Mouse (Mus musculus) embryonic facial prominence, embryonic 14.5 days (tissue): Measurements from ENCODE around the gene Olfr320. TPM values are rescaled to one million over a fixed set of nuclear protein-coding genes. Genes with fewer than 3 reads are reported as not detected.
"Not testable (repeated sequence)": the region's sequence is repeated elsewhere in the genome, so short reads cannot be mapped to it uniquely, and the experiment has no call there.

Experiments
- ATAC-seq: fragments of 200-750 bp; cut with Nextera tagmentation; 2 replicates; pipeline ENCODE4 v1.8.0; 2017; ENCODE audit warnings: low read depth, moderate number of reproducible peaks, moderate TSS enrichment
- DNase-seq: peaks from one replicate; pipeline ENCODE4 v3.0.0-alpha.2; 2015; ENCODE audit warnings: low spot score
- H3K27ac ChIP-seq: fragments of 300-500 bp; sonication (generic); replicated peaks from 2 replicates; pipeline ENCODE4 v1.5.1; 2014; ENCODE audit warnings: low read depth, mild to moderate bottlenecking, low read length, moderate library complexity
- H3K27me3 ChIP-seq: fragments of 300-500 bp; sonication (generic); replicated peaks from 2 replicates; pipeline ENCODE4 v1.6.1; 2014; ENCODE audit warnings: low read length; ENCODE audit not compliant: control insufficient read depth, insufficient read depth
- H3K36me3 ChIP-seq: fragments of 300-500 bp; sonication (generic); 2 replicates; pipeline ENCODE4 v1.6.1; 2014; ENCODE audit warnings: low read length, mixed read lengths; ENCODE audit not compliant: control insufficient read depth, insufficient read depth
- H3K4me1 ChIP-seq: fragments of 300-500 bp; sonication (generic); 2 replicates; pipeline ENCODE4 v1.6.1; 2014; ENCODE audit warnings: antibody characterized with exemption, low read length; ENCODE audit not compliant: control insufficient read depth, insufficient read depth
- H3K4me2 ChIP-seq: fragments of 300-500 bp; sonication (generic); 2 replicates; pipeline ENCODE4 v1.6.1; 2014; ENCODE audit warnings: low read depth, mild to moderate bottlenecking, low read length, moderate library complexity, mixed read lengths
- H3K4me3 ChIP-seq: fragments of 300-500 bp; sonication (generic); 2 replicates; pipeline ENCODE4 v1.5.1; 2014; ENCODE audit warnings: low read depth, mild to moderate bottlenecking, low read length
- H3K9ac ChIP-seq: fragments of 300-500 bp; sonication (generic); 2 replicates; pipeline ENCODE4 v1.6.1; 2014; ENCODE audit warnings: low read depth, mild to moderate bottlenecking, low read length, moderate library complexity, mixed read lengths
- H3K9me3 ChIP-seq: fragments of 300-500 bp; sonication (generic); 2 replicates; pipeline ENCODE4 v1.6.1; 2016; ENCODE audit warnings: low read length; ENCODE audit not compliant: control insufficient read depth
- WGBS: fragments of 180-500 bp; shearing (Covaris S2); extraction: QIAGEN DNeasy Blood & Tissue Kit; methylation state at CpG from one replicate; pipeline ENCODE4 v1.1.7; 2014; 5-methylcytosine and 5-hydroxymethylcytosine counted together
- polyA plus RNA-seq: library from polyadenylated mRNA; unstranded; fragments of >200 nt; fragmentation: Nextera tagmentation; extraction: Ambion mirVana; gene quantifications from 2 replicates; pipeline ENCODE4 v1.2.1, GENCODE M21; 2014

Gene Olfr320
- polyA plus RNA-seq, 1 experiment from 2014 or later: not detected

GRCm38 (mm10) chr11:58655151-58655550 is 25.7 kb upstream of the Olfr320 start:
- DNase-seq: no peak
- 77% methylated on average over 3 of the region's 3 CpGs for WGBS
- Histone ChIP-seq H3K27me3 (no peaks in the 10 kb centered on the region), H3K27ac (no peak overlapping the region), H3K9me3 (no peaks in the 10 kb centered on the region), H3K4me1 (no peaks in the 10 kb centered on the region), H3K9ac (no peak overlapping the region), H3K4me3 (no peak overlapping the region), H3K4me2 (no peak overlapping the region), H3K36me3 (no peaks in the 10 kb centered on the region)
- no peak for ATAC-seq

GRCm38 (mm10) chr11:58658596-58658995 is 22.3 kb upstream of the Olfr320 start, which contains the start of gene Olfr322:
Gene Olfr322 (plus strand): TSS chr11:58658782.
- H3K9ac ChIP-seq: no peak within 1 kb of the TSS

DNA sequence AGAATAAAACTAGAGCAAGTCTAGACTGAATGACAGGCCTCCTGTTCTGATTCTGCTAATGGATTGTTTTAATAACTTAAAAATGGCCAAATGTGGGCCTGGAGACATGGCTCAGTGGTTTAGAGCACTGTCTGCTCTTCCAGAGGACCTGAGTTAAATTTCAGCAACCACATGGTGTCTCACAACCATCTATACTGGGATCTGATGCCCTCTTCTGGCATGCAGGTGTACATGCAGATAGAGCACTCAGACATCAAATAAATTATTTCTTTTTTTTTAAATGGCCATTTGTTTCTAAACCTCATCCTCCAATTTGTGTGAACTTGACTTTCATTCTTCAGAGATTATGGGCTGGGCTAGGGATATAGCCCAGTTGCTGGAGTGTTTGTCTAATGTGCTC is 11.6 kb upstream of the Olfr320 start:
- Histone ChIP-seq H3K4me2 (no peak overlapping the region), H3K4me1 (no peaks in the 10 kb centered on the region), H3K9ac (no peak overlapping the region), H3K36me3 (no peaks in the 10 kb centered on the region), H3K27me3 (no peaks in the 10 kb centered on the region), H3K27ac (no peak overlapping the region), H3K4me3 (no peak overlapping the region), H3K9me3 (no peaks in the 10 kb centered on the region)
- DNase-seq: no peak
- no peak for ATAC-seq

More at GRCm38 (mm10) chr11:58658596-58658995, 22.3 kb upstream of the Olfr320 start, which contains the start of gene Olfr322:
- Histone ChIP-seq H3K27me3 (no peaks in the 10 kb centered on the region), H3K4me3 (no peak within 1 kb of the TSS), H3K9me3 (no peaks in the 10 kb centered on the region), H3K36me3 (no peaks in the 10 kb centered on the region), H3K4me1 (no peaks in the 10 kb centered on the region), H3K27ac (no peak within 1 kb of the TSS), H3K4me2 (no peak within 1 kb of the TSS)
- DNase-seq (no peak), ATAC-seq (no peak)
- WGBS: 87% methylated on average over 4 of the region's 4 CpGs

- DNase-seq: no peak
- H3K4me1 ChIP-seq: no peaks in the 10 kb centered on the region
- no peak overlapping the region for H3K4me3 ChIP-seq
- H3K9me3 ChIP-seq: no peaks in the 10 kb centered on the region
- no peak overlapping the region for H3K27ac ChIP-seq
- no peaks in the 10 kb centered on the region for H3K36me3 ChIP-seq
- ATAC-seq: no peak
- H3K9ac ChIP-seq: no peak overlapping the region
- WGBS: 50% methylated on average over 4 of the region's 4 CpGs
- no peak overlapping the region for H3K4me2 ChIP-seq
- H3K27me3 ChIP-seq: no peaks in the 10 kb centered on the region
Observed at GRCm38 (mm10) chr11:58671825-58672224, 9.1 kb upstream of the Olfr320 start.

- no peak within 1 kb of the TSS for H3K4me2 ChIP-seq
- WGBS: 86% methylated on average over 3 of the region's 3 CpGs
- no peaks in the 10 kb centered on the region for H3K4me1 ChIP-seq
- no peak within 1 kb of the TSS for H3K4me3 ChIP-seq
- H3K27ac ChIP-seq: no peak within 1 kb of the TSS
- no peaks in the 10 kb centered on the region for H3K36me3 ChIP-seq
- ATAC-seq: no peak
- H3K9me3 ChIP-seq: peaks cover 15% of the 10 kb centered on the region; the same call in 1 of the 2 replicates
- no peak for DNase-seq
- no peak within 1 kb of the TSS for H3K9ac ChIP-seq
- H3K27me3 ChIP-seq: no peaks in the 10 kb centered on the region
Observed at GRCm38 (mm10) chr11:58698862-58699261, 18.0 kb downstream of the Olfr320 start, which contains the start of gene Olfr319. Gene Olfr319 (plus strand): TSS chr11:58699162.

- H3K9ac ChIP-seq: no peak overlapping the region
- H3K27me3 ChIP-seq: no peaks in the 10 kb centered on the region
- H3K9me3 ChIP-seq: no peaks in the 10 kb centered on the region
- H3K4me3 ChIP-seq: no peak overlapping the region
- no peaks in the 10 kb centered on the region for H3K36me3 ChIP-seq
- no peak for DNase-seq
- no peak for ATAC-seq
- no peak overlapping the region for H3K27ac ChIP-seq
- H3K4me2 ChIP-seq: no peak overlapping the region
- H3K4me1 ChIP-seq: no peaks in the 10 kb centered on the region
- WGBS: 82% methylated on average over 11 of the region's 11 CpGs
Observed at GRCm38 (mm10) chr11:58709086-58709485, 28.2 kb downstream of the Olfr320 start.

- not testable (repeated sequence) for H3K36me3 ChIP-seq, H3K27ac ChIP-seq, H3K4me1 ChIP-seq, H3K4me2 ChIP-seq, H3K9me3 ChIP-seq, H3K9ac ChIP-seq, DNase-seq, H3K27me3 ChIP-seq, H3K4me3 ChIP-seq, ATAC-seq
- WGBS: 86% methylated on average over 6 of the region's 7 CpGs
Observed at GRCm38 (mm10) chr11:58717723-58718122, 36.8 kb downstream of the Olfr320 start.

DNA sequence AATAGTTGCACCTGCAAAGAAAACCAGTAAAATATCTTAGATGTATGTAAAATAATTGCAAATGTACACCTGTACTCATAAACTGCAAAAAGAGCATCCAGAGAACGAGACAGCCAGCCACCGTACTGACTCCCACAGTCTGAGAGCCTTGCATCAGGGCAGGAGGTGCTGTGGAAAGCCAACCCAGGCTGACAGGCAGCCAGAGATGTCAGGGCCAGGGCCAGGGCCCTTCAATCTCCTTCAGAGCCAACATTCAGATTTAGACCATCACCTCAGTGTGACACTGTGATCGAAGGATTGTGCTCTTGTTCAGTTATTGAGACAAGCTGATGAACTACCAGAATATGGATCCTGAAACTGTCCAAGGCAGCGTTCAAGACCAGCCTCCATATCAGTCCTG is 38.8 kb downstream of the Olfr320 start:
- H3K9me3 ChIP-seq: no peaks in the 10 kb centered on the region
- H3K4me3 ChIP-seq: no peak overlapping the region
- no peak for DNase-seq
- H3K4me1 ChIP-seq: no peaks in the 10 kb centered on the region
- H3K36me3 ChIP-seq: no peaks in the 10 kb centered on the region
- no peak overlapping the region for H3K4me2 ChIP-seq
- H3K9ac ChIP-seq: no peak overlapping the region
- ATAC-seq: no peak
- 85% methylated on average over 4 of the region's 4 CpGs for whole genome bisulfite sequencing
- no peaks in the 10 kb centered on the region for H3K27me3 ChIP-seq
- H3K27ac ChIP-seq: no peak overlapping the region

- Histone ChIP-seq H3K4me3 (no peak within 1 kb of the TSS), H3K27me3 (no peaks in the 10 kb centered on the region), H3K4me2 (no peak within 1 kb of the TSS), H3K27ac (no peak within 1 kb of the TSS), H3K9me3 (no peaks in the 10 kb centered on the region), H3K4me1 (no peaks in the 10 kb centered on the region), H3K9ac (no peak within 1 kb of the TSS), H3K36me3 (no peaks in the 10 kb centered on the region)
- no peak for ATAC-seq
- DNase-seq: no peak
Observed at GRCm38 (mm10) chr11:58723914-58724313, 43.0 kb downstream of the Olfr320 start, which contains the start of gene Olfr318. Gene Olfr318 (minus strand): TSS chr11:58724014.
